Mouse (Mus musculus): ENCODE measurements around the gene Man2a2.

Man2a2 gene

GRCm38 (mm10) chr7:80370649-80371040 is 530 bp downstream of the Man2a2 start:
- DNase-seq (ENCODE audit: low read depth, low spot score), result peak; percentile 75

- DNase-seq (ENCODE audit: low read depth, low spot score), result no peak
Measured at GRCm38 (mm10) chr7:80369967-80370431, 1.2 kb downstream of the Man2a2 start.

- no peak for DNase-seq (ENCODE audit: low read depth, low spot score)
Measured at GRCm38 (mm10) chr7:80369461-80369860, 1.7 kb downstream of the Man2a2 start.

GRCm38 (mm10) chr7:80368635-80369421 is 2.3 kb downstream of the Man2a2 start:
- DNase-seq (ENCODE audit: low read depth, low spot score), result no peak

- DNase-seq (ENCODE audit: low read depth, low spot score), result no peak
Measured at GRCm38 (mm10) chr7:80368009-80368408, 3.2 kb downstream of the Man2a2 start.

- no peak for DNase-seq (ENCODE audit: low read depth, low spot score)
Measured at GRCm38 (mm10) chr7:80367232-80367631, 3.9 kb downstream of the Man2a2 start.

GRCm38 (mm10) chr7:80365759-80366158 is 5.4 kb downstream of the Man2a2 start:
- no peak for DNase-seq (ENCODE audit: low read depth, low spot score)

- DNase-seq (ENCODE audit: low read depth, low spot score), result no peak
Measured at GRCm38 (mm10) chr7:80360435-80360834, 10.7 kb downstream of the Man2a2 start.

GRCm38 (mm10) chr7:80358039-80358438 is 13.1 kb downstream of the Man2a2 start:
- DNase-seq (ENCODE audit: low read depth, low spot score), result no peak

GRCm38 (mm10) chr7:80357156-80357555 is 14.0 kb downstream of the Man2a2 start:
- no peak for DNase-seq (ENCODE audit: low read depth, low spot score)

GRCm38 (mm10) chr7:80356351-80356750 is 14.8 kb downstream of the Man2a2 start:
- no peak for DNase-seq (ENCODE audit: low read depth, low spot score)

GRCm38 (mm10) chr7:80352920-80353319 is 18.3 kb downstream of the Man2a2 start:
- DNase-seq (ENCODE audit: low read depth, low spot score), result no peak

GRCm38 (mm10) chr7:80350808-80351207 is 20.4 kb downstream of the Man2a2 start:
- no peak for DNase-seq (ENCODE audit: low read depth, low spot score)

GRCm38 (mm10) chr7:80347670-80348586 is 23.2 kb downstream of the Man2a2 start:
- DNase-seq (ENCODE audit: low read depth, low spot score), result no peak

GRCm38 (mm10) chr7:80346830-80347229 is 24.3 kb downstream of the Man2a2 start:
- no peak for DNase-seq (ENCODE audit: low read depth, low spot score)

GRCm38 (mm10) chr7:80346173-80346572 is 25.0 kb downstream of the Man2a2 start:
- DNase-seq (ENCODE audit: low read depth, low spot score), result no peak

- no peak for DNase-seq (ENCODE audit: low read depth, low spot score)
Measured at GRCm38 (mm10) chr7:80343270-80344018, 27.7 kb downstream of the Man2a2 start.

- DNase-seq (ENCODE audit: low read depth, low spot score), result peak; percentile 99
Measured at GRCm38 (mm10) chr7:80342858-80343257, 28.3 kb downstream of the Man2a2 start, which contains the start of gene Hddc3. Gene Hddc3, plus strand, starts transcription at chr7:80343104.

- no peak for DNase-seq (ENCODE audit: low read depth, low spot score)
Measured at GRCm38 (mm10) chr7:80341793-80342192, 29.4 kb downstream of the Man2a2 start.

- DNase-seq (ENCODE audit: low read depth, low spot score), result peak; percentile 76
Measured at GRCm38 (mm10) chr7:80340793-80341192, 30.4 kb downstream of the Man2a2 start, which contains the start of gene Unc45a. Gene Unc45a, minus strand, starts transcription at chr7:80341005.

GRCm38 (mm10) chr7:80339793-80340628 is 31.2 kb downstream of the Man2a2 start:
- DNase-seq (ENCODE audit: low read depth, low spot score), result peak; percentile 96
